Mouse (Mus musculus) cortical plate, adult 2 months (tissue): Measurements from ENCODE around the gene Nfasc.

ENCODE experiments used
- CTCF ChIP-seq: fragments of 200-500 bp; IDR thresholded peaks from 2 replicates; pipeline ENCODE4 v1.5.1; 2011; ENCODE audit warnings: mild to moderate bottlenecking, control low read depth, low read length; ENCODE audit not compliant: insufficient read depth; ENCODE audit errors: extremely low read depth
- POLR2A ChIP-seq: fragments of 200-500 bp; IDR thresholded peaks from 2 replicates; pipeline ENCODE4 v1.6.1; 2011; ENCODE audit warnings: mild to moderate bottlenecking, low read length, control low read depth; ENCODE audit not compliant: insufficient read depth; ENCODE audit errors: extremely low read depth

DNA sequence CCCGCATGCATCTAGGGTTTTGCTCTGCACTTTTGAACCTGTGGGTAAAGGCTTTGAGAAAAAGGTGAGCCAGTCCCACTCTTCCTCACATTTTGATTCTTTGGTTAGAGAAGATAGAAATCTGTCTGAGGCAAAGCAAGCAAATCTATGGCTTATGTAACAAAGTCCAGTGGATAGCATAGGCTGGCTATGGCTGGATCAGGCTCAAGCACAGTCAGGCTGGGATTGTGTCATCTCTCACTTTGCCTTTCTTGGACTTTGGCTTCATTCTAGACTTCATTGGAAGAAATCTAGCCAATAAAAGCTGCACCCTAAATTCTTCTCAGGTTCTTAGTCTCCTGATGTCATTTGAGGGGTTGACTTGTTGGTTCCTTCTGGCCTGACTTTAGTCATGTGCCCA, 38.7 kb upstream of the Nfasc start:
- TF ChIP-seq POLR2A (no peak), CTCF (no peak)
